9 mouse cellular contexts compared by ENCODE assay signal in genomic region chr4:117218517-117219219, GRCm38 (mm10). TPM values are rescaled to one million over a fixed set of nuclear protein-coding genes. Genes with fewer than 3 reads are reported as not detected.
DNase-seq lines count a peak whose midpoint lies in the region; ATAC-seq and TF ChIP-seq lines count a peak whose summit lies in the region.
"Had no signal": no experiment of that assay in that cellular context is flagged by ENCODE, and none has a peak within 500 bp of the region (broad histone marks: within the 10 kb centered on the region; RNA-seq: fewer than 3 reads in every experiment).

No protein-coding gene starts in this region.

- H3K4me2 ChIP-seq in kidney, embryonic 14.5 days (replicated peaks; ENCODE audit: low read depth, low read length): no peak overlapping the region
- peak overlapping the region; percentile 31; the same call in 1 of the 2 replicates for H3K4me2 ChIP-seq in liver, postnatal 0 days (ENCODE audit: low read depth, low read length)
- no peak overlapping the region for H3K4me2 ChIP-seq in neural tube, embryonic 15.5 days
- H3K4me2 ChIP-seq: limb, embryonic 15.5 days had no signal

- no peaks in the 10 kb centered on the region for H3K79me3 ChIP-seq in C2C12 (ENCODE audit: low read depth)

- H3K4me3 ChIP-seq in C2C12 (ENCODE audit: insufficient read depth, poor library complexity, severe bottlenecking): no peak overlapping the region
- H3K4me3 ChIP-seq in G1E (ENCODE audit: low read depth, low read length): no peak overlapping the region
- no peak overlapping the region for H3K4me3 ChIP-seq in kidney, embryonic 14.5 days (ENCODE audit: low read length)
- no peak overlapping the region for H3K4me3 ChIP-seq in liver, postnatal 0 days (ENCODE audit: low read depth, low read length)
- H3K4me3 ChIP-seq in neural tube, embryonic 15.5 days (replicated peaks): no peak overlapping the region
- H3K4me3 ChIP-seq: limb, embryonic 15.5 days had no signal

- no peaks in the 10 kb centered on the region for H3K36me3 ChIP-seq in C2C12 (ENCODE audit: control insufficient read depth, insufficient read depth)
- H3K36me3 ChIP-seq in G1E (replicated peaks): no peaks in the 10 kb centered on the region
- H3K36me3 ChIP-seq in kidney, embryonic 14.5 days (ENCODE audit: control insufficient read depth, insufficient read depth, low read length): no peaks in the 10 kb centered on the region
- H3K36me3 ChIP-seq in liver, postnatal 0 days (replicated peaks; ENCODE audit: insufficient read depth, low read length): no peaks in the 10 kb centered on the region
- H3K36me3 ChIP-seq in neural tube, embryonic 15.5 days: no peaks in the 10 kb centered on the region
- H3K36me3 ChIP-seq: limb, embryonic 15.5 days had no signal

- H3K27me3 ChIP-seq in C2C12 (ENCODE audit: control insufficient read depth, insufficient read depth, insufficient read length) (peaks cover 18% of the 10 kb centered on the region), G1E (ENCODE audit: insufficient read depth, low read length) (peaks cover 45% of the 10 kb centered on the region)
- no peaks in the 10 kb centered on the region for H3K27me3 ChIP-seq in kidney, embryonic 14.5 days (ENCODE audit: control insufficient read depth, insufficient read depth, low read length)
- H3K27me3 ChIP-seq in liver, postnatal 0 days (ENCODE audit: insufficient read depth, low read length): no peaks in the 10 kb centered on the region
- no peaks in the 10 kb centered on the region for H3K27me3 ChIP-seq in neural tube, embryonic 15.5 days (replicated peaks)
- H3K27me3 ChIP-seq: limb, embryonic 15.5 days had no signal

- peaks cover 2% of the 10 kb centered on the region; the same call in 1 of the 2 replicates for H3K4me1 ChIP-seq in G1E (ENCODE audit: insufficient read depth, low read depth, low read length)
- 0 out of 2 replicates have a peak, but pooled peaks cover 8% of the 10 kb centered on the region for H3K4me1 ChIP-seq in kidney, embryonic 14.5 days (ENCODE audit: control insufficient read depth, insufficient read depth, low read length)
- H3K4me1 ChIP-seq in liver, postnatal 0 days (ENCODE audit: insufficient read depth): no peaks in the 10 kb centered on the region
- no peaks in the 10 kb centered on the region for H3K4me1 ChIP-seq in neural tube, embryonic 15.5 days

- peak; percentile 48 for DNase-seq in G1E (ENCODE audit: low spot score)
- DNase-seq in cerebellum, postnatal 14 days: peak; percentile 73 to 75
- peak; percentile 69 for DNase-seq in liver, postnatal 0 days
- DNase-seq in ovary, postnatal 10 days (ENCODE audit: low spot score): no peak

- H3K27ac ChIP-seq in kidney, embryonic 14.5 days (ENCODE audit: low read depth, low read length): no peak overlapping the region
- H3K27ac ChIP-seq in liver, postnatal 0 days (ENCODE audit: low read depth): no peak overlapping the region
- no peak overlapping the region for H3K27ac ChIP-seq in neural tube, embryonic 15.5 days (replicated peaks)
- H3K27ac ChIP-seq: limb, embryonic 15.5 days had no signal

- H3K79me2 ChIP-seq in C2C12 (ENCODE audit: control insufficient read depth, insufficient read depth): no peaks in the 10 kb centered on the region

- H3ac ChIP-seq in C2C12 (ENCODE audit: control insufficient read depth, insufficient read length, low read depth): no peak overlapping the region

- ATAC-seq in G1E (ENCODE audit: extremely low read depth, insufficient number of reproducible peaks, low FRiP score, poor library complexity, severe bottlenecking): no peak
- peak; percentile 83 for ATAC-seq in granulocyte monocyte progenitor cell, adult 5-6 weeks (replicated peaks; ENCODE audit: poor library complexity, severe bottlenecking)
- ATAC-seq in kidney, embryonic 14.5 days (ENCODE audit: low FRiP score, low TSS enrichment): peak; percentile 79
- peak; percentile 36 for ATAC-seq in liver, postnatal 0 days
- peak; percentile 53; the same call in 1 of the 2 replicates for ATAC-seq in neural tube, embryonic 15.5 days (ENCODE audit: low FRiP score)

- H3K9ac ChIP-seq in kidney, embryonic 14.5 days (ENCODE audit: low read depth, low read length): no peak overlapping the region
- no peak overlapping the region for H3K9ac ChIP-seq in liver, postnatal 0 days (replicated peaks)
- no peak overlapping the region for H3K9ac ChIP-seq in neural tube, embryonic 15.5 days (replicated peaks)
- H3K9ac ChIP-seq: limb, embryonic 15.5 days had no signal

- TF ChIP-seq CTCF in C2C12 (IDR thresholded peaks at IDR 0.05; ENCODE audit: control insufficient read depth, insufficient read depth, insufficient read length): peak; percentile 45
- TF ChIP-seq CTCF in G1E (IDR thresholded peaks at IDR 0.05; ENCODE audit: low read depth, low read length): peak; percentile 88
- peak; percentile 91 for TF ChIP-seq CTCF in liver, postnatal 0 days (IDR thresholded peaks at IDR 0.05; ENCODE audit: low read depth)

- 0 out of 2 replicates have a peak, but pooled peaks have one; percentile 23 for TF ChIP-seq EP300 in liver, postnatal 0 days (IDR thresholded peaks at IDR 0.05; ENCODE audit: low read depth)

- H3K9me3 ChIP-seq in G1E (replicated peaks): no peaks in the 10 kb centered on the region
- no peaks in the 10 kb centered on the region for H3K9me3 ChIP-seq in kidney, embryonic 14.5 days (ENCODE audit: control insufficient read depth, low read length)
- no peaks in the 10 kb centered on the region for H3K9me3 ChIP-seq in liver, postnatal 0 days (ENCODE audit: low read length)
- H3K9me3 ChIP-seq in neural tube, embryonic 15.5 days (replicated peaks): no peaks in the 10 kb centered on the region
- H3K9me3 ChIP-seq: limb, embryonic 15.5 days had no signal

- WGBS in kidney, embryonic 14.5 days: 37% methylated on average over 10 of the region's 10 CpGs
- WGBS in liver, postnatal 0 days (ENCODE audit: insufficient replicate concordance): 17% methylated on average over 10 of the region's 10 CpGs
- 37% methylated on average over 10 of the region's 10 CpGs for WGBS in neural tube, embryonic 15.5 days

TF ChIP-seq in C2C12, 6 proteins besides CTCF, POLR2A, EP300 and RAD21:
- no peak for TF ChIP-seq USF1 (IDR thresholded peaks at IDR 0.05; ENCODE audit: low read depth)
- TF ChIP-seq MAX (IDR thresholded peaks at IDR 0.05): no peak
- TF ChIP-seq MYOG (IDR thresholded peaks at IDR 0.05; ENCODE audit: control insufficient read depth, extremely low read depth, insufficient read length): no peak
- no peak for TF ChIP-seq FOSL1 (IDR thresholded peaks at IDR 0.05; ENCODE audit: insufficient read depth, low read length, poor library complexity, severe bottlenecking)
- TF ChIP-seq CEBPB (IDR thresholded peaks at IDR 0.05; ENCODE audit: low read depth): no peak
- no peak for TF ChIP-seq MYOD1 (IDR thresholded peaks at IDR 0.05; ENCODE audit: control insufficient read depth, insufficient read length, low read depth)

RNA-seq across cellular contexts. Expression of gene Tmem53, which starts 33.1 kb away (rescaled TPM):
- polyA plus RNA-seq in C2C12 (2012; fragmentation: generic; extraction: Trizol): 3.2 TPM
- 0.90 TPM in 1 of 2 replicates, not detected in the other for total RNA-seq in G1E (2014; fragmentation: Nextera tagmentation)
- total RNA-seq in G1E (2017): 0.16 TPM in 1 of 2 replicates, not detected in the other
- polyA plus RNA-seq in G1E (2012): 0.07 and 0.08 TPM in 2 replicates
- 3.7 and 5.1 TPM in 2 replicates for total RNA-seq in granulocyte monocyte progenitor cell, adult 5-6 weeks (2014; fragmentation: Nextera tagmentation)
- total RNA-seq in granulocyte monocyte progenitor cell, adult 5-6 weeks (2017): 0.36 and 4.8 TPM in 2 replicates
- polyA plus RNA-seq in kidney, embryonic 14.5 days (2014; fragmentation: Nextera tagmentation; extraction: Ambion mirVana): 10.1 and 13.8 TPM in 2 replicates
- 48.6 and 57.1 TPM in 2 replicates for polyA plus RNA-seq in liver, postnatal 0 days (2015; fragmentation: Nextera tagmentation; extraction: Ambion mirVana)
- polyA plus RNA-seq in neural tube, embryonic 15.5 days (2015; fragmentation: Nextera tagmentation; extraction: Ambion mirVana): 6.3 and 8.7 TPM in 2 replicates

RNA-seq across cellular contexts. Expression of gene Armh1, which starts 33.3 kb away (rescaled TPM):
- polyA plus RNA-seq in C2C12 (2012; fragmentation: generic; extraction: Trizol) (not detected), G1E (2012) (not detected in 2 replicates)
- total RNA-seq in G1E (2014; fragmentation: Nextera tagmentation) (not detected in 2 replicates), G1E (2017) (not detected in 2 replicates)
- not detected in 2 replicates for total RNA-seq in granulocyte monocyte progenitor cell, adult 5-6 weeks (2014; fragmentation: Nextera tagmentation)
- total RNA-seq in granulocyte monocyte progenitor cell, adult 5-6 weeks (2017): not detected in 2 replicates
- 0.15 and 0.54 TPM in 2 replicates for polyA plus RNA-seq in kidney, embryonic 14.5 days (2014; fragmentation: Nextera tagmentation; extraction: Ambion mirVana)
- polyA plus RNA-seq in liver, postnatal 0 days (2015; fragmentation: Nextera tagmentation; extraction: Ambion mirVana): not detected in 2 replicates
- polyA plus RNA-seq in neural tube, embryonic 15.5 days (2015; fragmentation: Nextera tagmentation; extraction: Ambion mirVana): 1.4 and 1.5 TPM in 2 replicates

RNA-seq across cellular contexts. Expression of gene Kif2c, which starts 36.2 kb away (rescaled TPM):
- polyA plus RNA-seq in C2C12 (2012; fragmentation: generic; extraction: Trizol) (49.2 TPM), G1E (2012) (7.1 and 8.6 TPM in 2 replicates)
- total RNA-seq in G1E (2014; fragmentation: Nextera tagmentation) (50.6 and 62.8 TPM in 2 replicates), G1E (2017) (50.6 and 52.0 TPM in 2 replicates)
- total RNA-seq in granulocyte monocyte progenitor cell, adult 5-6 weeks (2014; fragmentation: Nextera tagmentation): 15.8 and 23.5 TPM in 2 replicates
- total RNA-seq in granulocyte monocyte progenitor cell, adult 5-6 weeks (2017): 44.9 and 47.0 TPM in 2 replicates
- polyA plus RNA-seq in kidney, embryonic 14.5 days (2014; fragmentation: Nextera tagmentation; extraction: Ambion mirVana): 63.8 and 74.6 TPM in 2 replicates
- polyA plus RNA-seq in liver, postnatal 0 days (2015; fragmentation: Nextera tagmentation; extraction: Ambion mirVana): 10.7 and 11.8 TPM in 2 replicates
- polyA plus RNA-seq in neural tube, embryonic 15.5 days (2015; fragmentation: Nextera tagmentation; extraction: Ambion mirVana): 6.8 and 17.1 TPM in 2 replicates
